Mouse (Mus musculus) lung, postnatal 0 days (tissue): ENCODE measurements around the gene 1500009L16Rik.

Experiments used
- CTCF ChIP-seq: IDR thresholded peaks from 2 replicates; pipeline ENCODE4 v1.5.1; 2016; ENCODE audit warnings: antibody characterized with exemption, mild to moderate bottlenecking
- EP300 ChIP-seq: IDR thresholded peaks from 2 replicates; pipeline ENCODE4 v1.6.1; 2016; ENCODE audit warnings: antibody characterized with exemption, mild to moderate bottlenecking, control low read depth

GRCm38 (mm10) chr10:83782371-83783120, 59.9 kb downstream of the 1500009L16Rik start:
- TF ChIP-seq CTCF (no peak), EP300 (no peak)
